Mouse (Mus musculus): ENCODE data around the gene Wdr20.

- TF ChIP-seq CTCF (IDR thresholded peaks at IDR 0.05; ENCODE audit: control insufficient read depth, insufficient read depth, insufficient read length) (no peak), MYOD1 (IDR thresholded peaks at IDR 0.05; ENCODE audit: control insufficient read depth, insufficient read length, low read depth) (no peak)
Observed at GRCm38 (mm10) chr12:110786243-110786642, 48.5 kb downstream of the Wdr20 start.

All from C2C12 (cell line).